Mouse (Mus musculus) thymus, adult 18-20 months (tissue): ENCODE data around the gene Tmem245.

ENCODE experiments used
- DNase-seq, 2 experiments: peaks; one replicate each; pipeline ENCODE4 v3.0.0; 2022; ENCODE audit warnings: mixed read lengths in 2 of 2

Tmem245 gene

GRCm38 (mm10) chr4:56864417-56865001 is 82.7 kb downstream of the Tmem245 start:
- no peak for DNase-seq

- no peak for DNase-seq
Observed at GRCm38 (mm10) chr4:56864016-56864415, 83.2 kb downstream of the Tmem245 start.

- DNase-seq = no peak
Observed at GRCm38 (mm10) chr4:56861551-56861950, 85.7 kb downstream of the Tmem245 start.

- no peak for DNase-seq
Observed at GRCm38 (mm10) chr4:56858733-56859132, 88.5 kb downstream of the Tmem245 start.

- no peak for DNase-seq
Observed at GRCm38 (mm10) chr4:56856371-56856949, 90.8 kb downstream of the Tmem245 start.

- no peak for DNase-seq
Observed at GRCm38 (mm10) chr4:56855935-56856334, 91.3 kb downstream of the Tmem245 start.

- no peak for DNase-seq
Observed at GRCm38 (mm10) chr4:56850724-56851123, 96.5 kb downstream of the Tmem245 start.

- no peak for DNase-seq
Observed at GRCm38 (mm10) chr4:56848044-56848443, 99.2 kb downstream of the Tmem245 start.

GRCm38 (mm10) chr4:56847400-56847799 is 99.8 kb downstream of the Tmem245 start:
- no peak for DNase-seq

- no peak for DNase-seq
Observed at GRCm38 (mm10) chr4:56845896-56846533, 101.2 kb downstream of the Tmem245 start.

GRCm38 (mm10) chr4:56844911-56845310 is 102.3 kb downstream of the Tmem245 start:
- no peak for DNase-seq

- no peak for DNase-seq
Observed at GRCm38 (mm10) chr4:56843963-56844362, 103.3 kb downstream of the Tmem245 start.

GRCm38 (mm10) chr4:56842501-56842900 is 104.7 kb downstream of the Tmem245 start:
- no peak for DNase-seq

- no peak for DNase-seq
Observed at GRCm38 (mm10) chr4:56840297-56840696, 106.9 kb downstream of the Tmem245 start.

- DNase-seq = no peak
Observed at GRCm38 (mm10) chr4:56837661-56838060, 109.6 kb downstream of the Tmem245 start.

GRCm38 (mm10) chr4:56831998-56832397 is 115.2 kb downstream of the Tmem245 start:
- DNase-seq = no peak

- no peak for DNase-seq
Observed at GRCm38 (mm10) chr4:56831013-56831609, 116.1 kb downstream of the Tmem245 start.

- no peak for DNase-seq
Observed at GRCm38 (mm10) chr4:56829511-56829921, 117.7 kb downstream of the Tmem245 start.

GRCm38 (mm10) chr4:56828932-56829331 is 118.3 kb downstream of the Tmem245 start:
- no peak for DNase-seq

- no peak for DNase-seq
Observed at GRCm38 (mm10) chr4:56824231-56824630, 123.0 kb downstream of the Tmem245 start.

- no peak for DNase-seq
Observed at GRCm38 (mm10) chr4:56820017-56820550, 127.2 kb downstream of the Tmem245 start.
